ENCODE assay signal across 27 mouse cellular contexts in genomic region chr1:166901574-166901973, GRCm38 (mm10).
"Had no signal": no experiment of that assay in that cellular context is flagged by ENCODE, and none has a peak within 500 bp of the region (broad histone marks: within the 10 kb centered on the region; RNA-seq: fewer than 3 reads in every experiment).

No protein-coding gene starts in this region.

- H3K27ac ChIP-seq: gastrocnemius, adult 2 months; heart, adult 2 months; heart, embryonic 13.5 days; heart, embryonic 15.5 days; hindbrain, embryonic 13.5 days; intestine, embryonic 15.5 days; layer of hippocampus, adult 2 months; left cerebral cortex, adult 2 months; limb, embryonic 13.5 days; limb, embryonic 15.5 days; liver, embryonic 12.5 days; liver, embryonic 14.5 days had no signal

- H3K4me2 ChIP-seq: heart, embryonic 11.5 days; heart, embryonic 13.5 days; heart, embryonic 15.5 days; hindbrain, embryonic 13.5 days; intestine, embryonic 15.5 days; limb, embryonic 15.5 days; liver, embryonic 12.5 days had no signal

- H3K4me1 ChIP-seq: intestine, embryonic 15.5 days; liver, embryonic 12.5 days had no signal

- ATAC-seq: hindbrain, embryonic 16.5 days; inflammation-experienced regulatory T-cells, adult 6 months; intestine, embryonic 15.5 days; intestine, postnatal 0 days; liver, embryonic 12.5 days had no signal

- H3K4me3 ChIP-seq: gastrocnemius, adult 2 months; heart, adult 2 months; heart, embryonic 13.5 days; heart, embryonic 15.5 days; hindbrain, embryonic 13.5 days; intestine, embryonic 15.5 days; layer of hippocampus, adult 2 months; left cerebral cortex, adult 2 months; limb, embryonic 13.5 days; limb, embryonic 15.5 days; liver, embryonic 12.5 days had no signal

- H3K9me3 ChIP-seq: heart, embryonic 13.5 days; heart, embryonic 15.5 days; hindbrain, embryonic 13.5 days; intestine, embryonic 15.5 days; limb, embryonic 13.5 days; limb, embryonic 15.5 days; liver, embryonic 12.5 days had no signal

- H3K36me3 ChIP-seq: heart, embryonic 13.5 days; heart, embryonic 15.5 days; hindbrain, embryonic 13.5 days; intestine, embryonic 15.5 days; limb, embryonic 13.5 days; limb, embryonic 15.5 days; liver, embryonic 12.5 days had no signal

- H3K9ac ChIP-seq: heart, embryonic 13.5 days; heart, embryonic 15.5 days; hindbrain, embryonic 13.5 days; intestine, embryonic 15.5 days; limb, embryonic 13.5 days; limb, embryonic 15.5 days; liver, embryonic 12.5 days; liver, embryonic 14.5 days had no signal

- H3K27me3 ChIP-seq: heart, embryonic 13.5 days; hindbrain, embryonic 13.5 days; intestine, embryonic 15.5 days; limb, embryonic 13.5 days; limb, embryonic 15.5 days; liver, embryonic 12.5 days had no signal

- DNase-seq: gastrocnemius, adult 2 months; gastrocnemius, postnatal 10 days; gastrocnemius, postnatal 25 days; heart, adult 11 months; heart, adult 2 months; heart, postnatal 14 days; heart, postnatal 36 days; kidney, adult 18-20 months; kidney, adult 8-10 months; kidney, postnatal 10 days; kidney, postnatal 25 days; kidney, postnatal 4 days; left cerebral cortex, postnatal 4 days had no signal
